Mouse (Mus musculus): Measurements from ENCODE around the gene Ptdss2. TPM values are rescaled to one million over a fixed set of nuclear protein-coding genes. Genes with fewer than 3 reads are reported as not detected.
A peak's percentile ranks its signal among the peaks of the same experiment; 100 is the strongest.

Ptdss2 gene
- polyA plus RNA-seq, 1 experiment, result not detected

DNA sequence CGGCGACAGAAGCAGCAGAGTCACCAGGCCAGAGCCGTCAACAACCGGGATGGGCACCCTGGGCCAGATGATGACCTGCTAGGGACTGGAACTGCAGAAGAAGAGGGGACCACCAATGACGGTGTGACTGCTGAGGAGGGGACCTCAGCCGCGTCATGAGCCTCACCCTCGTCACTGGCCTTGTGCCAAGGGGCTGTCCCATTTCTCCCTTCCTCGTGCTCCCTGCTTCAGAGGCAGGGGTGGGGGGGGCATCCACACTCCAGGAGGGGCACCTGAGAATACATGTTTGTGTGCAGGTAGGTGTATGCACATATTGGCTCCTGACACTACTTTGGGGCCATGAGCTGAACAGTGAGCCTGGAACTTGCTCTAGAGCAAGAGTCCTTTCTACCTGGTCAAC lies 33.2 kb downstream of the Ptdss2 start:
- no peaks in the 10 kb centered on the region for H3K4me1 ChIP-seq (ENCODE audit: control insufficient read depth, insufficient read depth, low read length)
- TF ChIP-seq CTCF (IDR thresholded peaks at IDR 0.05; ENCODE audit: insufficient read depth, low read depth, low read length) (no peak), POLR2A (IDR thresholded peaks at IDR 0.05; ENCODE audit: insufficient read depth, low read depth, low read length) (no peak)
- no peak overlapping the region for H3K4me3 ChIP-seq (ENCODE audit: insufficient read depth, low read depth, low read length)
- no peak overlapping the region for H3K27ac ChIP-seq (ENCODE audit: insufficient read depth, low read depth, low read length)
- WGBS, result 72% methylated on average over 9 of the region's 9 CpGs

DNA sequence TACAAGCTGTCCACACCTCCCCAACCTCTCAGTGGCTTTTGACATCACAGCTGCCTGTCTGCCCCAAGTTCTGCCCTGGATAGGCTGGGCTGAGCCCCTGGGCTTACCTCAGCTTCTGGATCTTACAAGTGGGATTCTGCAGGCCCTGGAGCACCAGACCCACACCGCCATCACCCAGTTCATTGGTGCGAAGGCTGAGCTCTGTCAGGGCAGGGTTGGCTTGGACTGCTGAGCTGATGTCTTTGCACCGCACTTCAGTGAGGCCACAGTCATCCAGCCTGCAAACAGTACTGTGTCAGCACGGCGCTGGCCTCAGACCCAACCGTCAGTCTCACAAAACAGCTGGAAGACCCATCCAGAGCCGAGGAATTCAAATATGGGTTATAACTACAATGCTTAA lies 42.2 kb downstream of the Ptdss2 start:
- WGBS, result 93% methylated on average over 7 of the region's 7 CpGs
- Histone ChIP-seq H3K4me1 (ENCODE audit: control insufficient read depth, insufficient read depth, low read length) (peaks cover 9% of the 10 kb centered on the region), H3K4me3 (ENCODE audit: insufficient read depth, low read depth, low read length) (no peak overlapping the region), H3K27ac (ENCODE audit: insufficient read depth, low read depth, low read length) (no peak overlapping the region)
- TF ChIP-seq CTCF (IDR thresholded peaks at IDR 0.05; ENCODE audit: insufficient read depth, low read depth, low read length) (no peak), POLR2A (IDR thresholded peaks at IDR 0.05; ENCODE audit: insufficient read depth, low read depth, low read length) (no peak)

GRCm38 (mm10) chr7:141164850-141165249 lies 42.7 kb downstream of the Ptdss2 start:
- Histone ChIP-seq H3K27ac (ENCODE audit: insufficient read depth, low read depth, low read length) (no peak overlapping the region), H3K4me1 (ENCODE audit: control insufficient read depth, insufficient read depth, low read length) (peaks cover 9% of the 10 kb centered on the region), H3K4me3 (ENCODE audit: insufficient read depth, low read depth, low read length) (no peak overlapping the region)
- TF ChIP-seq CTCF (IDR thresholded peaks at IDR 0.05; ENCODE audit: insufficient read depth, low read depth, low read length) (no peak), POLR2A (IDR thresholded peaks at IDR 0.05; ENCODE audit: insufficient read depth, low read depth, low read length) (no peak)
- 75% methylated on average over 6 of the region's 6 CpGs for WGBS

DNA sequence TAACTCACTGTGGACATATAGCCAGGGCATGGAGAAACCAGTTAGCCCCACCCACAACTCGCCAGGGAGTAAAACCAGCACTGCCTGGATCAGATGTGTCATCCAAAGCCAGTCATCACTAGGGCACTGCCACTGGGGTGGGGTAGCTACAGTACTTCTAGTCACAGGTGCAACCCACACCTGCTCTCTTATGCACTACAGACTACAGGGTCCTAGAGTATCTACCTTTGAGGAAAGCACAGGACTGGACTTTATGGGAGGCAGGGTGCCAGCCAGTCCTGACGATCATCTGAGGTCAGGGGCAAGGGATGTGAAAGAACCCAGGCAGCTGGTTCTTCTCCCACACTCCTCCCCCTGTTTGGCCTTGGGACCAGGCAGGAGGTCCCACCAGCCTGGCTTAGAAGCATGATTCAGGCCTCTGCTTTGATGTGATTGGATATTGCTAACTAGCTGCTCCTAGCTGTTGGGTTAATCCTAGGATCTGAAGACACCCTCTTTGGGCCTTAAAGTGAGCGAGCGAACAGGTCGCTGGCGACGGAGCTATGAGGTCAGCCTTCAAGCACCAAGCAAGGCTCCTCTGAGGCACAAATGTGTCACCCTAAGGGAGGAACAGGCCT lies 45.8 kb downstream of the Ptdss2 start:
- TF ChIP-seq POLR2A (IDR thresholded peaks at IDR 0.05; ENCODE audit: insufficient read depth, low read depth, low read length) (no peak), CTCF (IDR thresholded peaks at IDR 0.05; ENCODE audit: insufficient read depth, low read depth, low read length) (no peak)
- WGBS, result 28% methylated on average over 7 of the region's 7 CpGs
- peak overlapping the region; percentile 45 for H3K4me3 ChIP-seq (ENCODE audit: insufficient read depth, low read depth, low read length)
- no peak overlapping the region for H3K27ac ChIP-seq (ENCODE audit: insufficient read depth, low read depth, low read length)
- H3K4me1 ChIP-seq (ENCODE audit: control insufficient read depth, insufficient read depth, low read length), result peaks cover 9% of the 10 kb centered on the region

DNA sequence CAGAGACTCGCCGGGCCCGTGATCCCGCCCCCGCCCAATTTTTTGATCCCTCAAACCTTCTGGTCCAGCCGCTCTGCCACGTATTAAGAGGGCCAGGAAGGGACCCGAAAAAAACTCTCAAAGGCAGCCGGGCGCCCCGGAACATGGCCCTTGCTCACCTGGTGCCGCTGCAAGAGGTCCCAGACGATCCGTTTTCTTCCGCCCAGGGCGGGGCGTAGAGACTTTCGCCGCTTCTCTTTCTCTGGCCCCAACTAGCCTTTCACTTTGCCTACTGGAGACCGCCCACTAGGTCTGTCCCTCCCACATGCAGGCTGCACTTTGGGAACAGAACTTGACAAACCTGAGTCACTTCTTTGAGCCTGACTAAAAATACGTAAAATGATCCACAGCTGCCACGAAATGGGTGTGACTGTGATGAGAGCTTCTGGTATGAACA lies 46.4 kb downstream of the Ptdss2 start:
- Histone ChIP-seq H3K4me3 (ENCODE audit: insufficient read depth, low read depth, low read length) (peak overlapping the region; percentile 45), H3K27ac (ENCODE audit: insufficient read depth, low read depth, low read length) (no peak overlapping the region), H3K4me1 (ENCODE audit: control insufficient read depth, insufficient read depth, low read length) (peaks cover 9% of the 10 kb centered on the region)
- TF ChIP-seq POLR2A (IDR thresholded peaks at IDR 0.05; ENCODE audit: insufficient read depth, low read depth, low read length) (no peak), CTCF (IDR thresholded peaks at IDR 0.05; ENCODE audit: insufficient read depth, low read depth, low read length) (no peak)
- WGBS, result 11% methylated on average over 22 of the region's 22 CpGs

DNA sequence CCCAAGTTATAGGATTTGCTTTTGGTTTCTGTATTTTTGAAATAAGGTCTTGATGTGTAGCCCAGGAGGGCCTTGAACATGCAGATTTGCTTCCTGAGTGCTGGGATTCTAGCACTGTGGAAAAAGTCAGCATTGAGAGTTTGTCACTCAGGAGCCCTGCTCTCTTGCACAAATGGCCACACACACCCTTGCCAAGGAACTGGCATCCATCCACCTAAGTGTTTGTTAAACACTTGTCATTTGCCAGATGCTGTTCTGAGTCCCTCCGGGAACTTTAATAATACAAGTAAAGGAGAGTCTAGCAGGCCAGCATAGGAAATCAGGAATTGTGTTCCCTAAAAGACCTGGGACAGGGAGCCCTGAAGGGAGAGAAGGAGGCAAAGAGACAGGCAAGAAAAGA lies 47.1 kb downstream of the Ptdss2 start:
- TF ChIP-seq POLR2A (IDR thresholded peaks at IDR 0.05; ENCODE audit: insufficient read depth, low read depth, low read length) (no peak), CTCF (IDR thresholded peaks at IDR 0.05; ENCODE audit: insufficient read depth, low read depth, low read length) (no peak)
- Histone ChIP-seq H3K4me3 (ENCODE audit: insufficient read depth, low read depth, low read length) (no peak overlapping the region), H3K4me1 (ENCODE audit: control insufficient read depth, insufficient read depth, low read length) (peaks cover 9% of the 10 kb centered on the region), H3K27ac (ENCODE audit: insufficient read depth, low read depth, low read length) (no peak overlapping the region)
- whole genome bisulfite sequencing, result 27% methylated on average over 1 of the region's 1 CpGs

- no peak overlapping the region for H3K4me3 ChIP-seq (ENCODE audit: insufficient read depth, low read depth, low read length)
- TF ChIP-seq POLR2A (IDR thresholded peaks at IDR 0.05; ENCODE audit: insufficient read depth, low read depth, low read length) (no peak), CTCF (IDR thresholded peaks at IDR 0.05; ENCODE audit: insufficient read depth, low read depth, low read length) (no peak)
- H3K27ac ChIP-seq (ENCODE audit: insufficient read depth, low read depth, low read length), result no peak overlapping the region
- H3K4me1 ChIP-seq (ENCODE audit: control insufficient read depth, insufficient read depth, low read length), result peaks cover 9% of the 10 kb centered on the region
Measured at GRCm38 (mm10) chr7:141169866-141170265, 47.7 kb downstream of the Ptdss2 start.

- TF ChIP-seq POLR2A (IDR thresholded peaks at IDR 0.05; ENCODE audit: insufficient read depth, low read depth, low read length) (peak; percentile 98), CTCF (IDR thresholded peaks at IDR 0.05; ENCODE audit: insufficient read depth, low read depth, low read length) (0 out of 2 replicates have a peak, but pooled peaks have one; percentile 12)
- H3K4me3 ChIP-seq (ENCODE audit: insufficient read depth, low read depth, low read length), result peak within 1 kb of the TSS; percentile 79
- peak within 1 kb of the TSS; percentile 92 for H3K27ac ChIP-seq (ENCODE audit: insufficient read depth, low read depth, low read length)
- peaks cover 9% of the 10 kb centered on the region for H3K4me1 ChIP-seq (ENCODE audit: control insufficient read depth, insufficient read depth, low read length)
- WGBS, result 1% methylated on average over 55 of the region's 55 CpGs
Measured at GRCm38 (mm10) chr7:141172116-141173006, 50.2 kb downstream of the Ptdss2 start, which contains the start of gene Rnh1. Rnh1 (minus strand) TSS chr7:141172857.

DNA sequence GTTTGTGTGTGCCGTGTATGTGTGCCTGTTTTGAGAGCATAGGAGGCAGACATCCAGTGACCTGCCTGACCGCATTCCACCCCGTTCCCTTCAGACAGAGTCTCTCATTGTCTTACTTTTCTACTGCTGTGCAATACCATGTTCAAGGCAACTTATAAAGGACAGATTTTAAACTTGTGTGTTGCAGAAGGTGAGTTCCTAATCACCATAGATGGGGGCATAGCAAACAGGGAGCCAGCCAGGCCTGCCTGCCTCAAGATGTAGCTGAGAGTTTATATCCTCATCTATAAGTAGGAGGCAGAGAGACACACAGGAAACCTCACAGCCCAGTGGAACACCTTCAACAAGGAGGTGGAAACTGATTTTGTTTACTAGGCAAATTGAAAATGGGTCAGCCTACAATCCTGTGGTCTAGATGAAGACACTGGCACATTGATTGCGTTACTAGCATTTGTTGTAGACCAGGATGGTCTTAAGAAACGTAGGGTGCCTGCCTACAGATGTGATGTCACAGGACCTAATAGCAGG lies 51.2 kb downstream of the Ptdss2 start:
- Histone ChIP-seq H3K4me3 (ENCODE audit: insufficient read depth, low read depth, low read length) (no peak overlapping the region), H3K27ac (ENCODE audit: insufficient read depth, low read depth, low read length) (peak overlapping the region; percentile 92; the same call in 1 of the 2 replicates), H3K4me1 (ENCODE audit: control insufficient read depth, insufficient read depth, low read length) (peaks cover 2% of the 10 kb centered on the region)
- 67% methylated on average over 5 of the region's 5 CpGs for WGBS
- TF ChIP-seq POLR2A (IDR thresholded peaks at IDR 0.05; ENCODE audit: insufficient read depth, low read depth, low read length) (no peak), CTCF (IDR thresholded peaks at IDR 0.05; ENCODE audit: insufficient read depth, low read depth, low read length) (no peak)
